Mouse (Mus musculus) midbrain, embryonic 12.5 days (tissue): Measurements from ENCODE around the gene Fcrl1. TPM values are rescaled to one million over a fixed set of nuclear protein-coding genes. Genes with fewer than 3 reads are reported as not detected.
A peak's percentile ranks its signal among the peaks of the same experiment; 100 is the strongest.

ENCODE experiments used
- ATAC-seq: fragments of 200-750 bp; cut with Nextera tagmentation; 2 replicates; pipeline ENCODE4 v1.8.0; 2017; ENCODE audit warnings: low read depth, moderate TSS enrichment, moderate library complexity; ENCODE audit not compliant: low FRiP score
- H3K27ac ChIP-seq: fragments of 300-500 bp; sonication (generic); replicated peaks from 2 replicates; pipeline ENCODE4 v1.5.1; 2016; ENCODE audit warnings: mild to moderate bottlenecking
- H3K27me3 ChIP-seq: fragments of 300-500 bp; sonication (generic); 2 replicates; pipeline ENCODE4 v1.6.1; 2016; ENCODE audit warnings: mild to moderate bottlenecking
- H3K36me3 ChIP-seq: fragments of 300-500 bp; sonication (generic); 2 replicates; pipeline ENCODE4 v1.6.1; 2016
- H3K4me1 ChIP-seq: fragments of 300-500 bp; sonication (generic); 2 replicates; pipeline ENCODE4 v1.6.1; 2016
- H3K4me2 ChIP-seq: fragments of 300-500 bp; sonication (generic); replicated peaks from 2 replicates; pipeline ENCODE4 v1.6.1; 2016; ENCODE audit warnings: mild to moderate bottlenecking, moderate library complexity
- H3K4me3 ChIP-seq: fragments of 300-500 bp; sonication (generic); 2 replicates; pipeline ENCODE4 v1.5.1; 2016; ENCODE audit warnings: mild to moderate bottlenecking
- H3K9ac ChIP-seq: fragments of 300-500 bp; sonication (generic); replicated peaks from 2 replicates; pipeline ENCODE4 v1.6.1; 2016; ENCODE audit warnings: mild to moderate bottlenecking, moderate library complexity
- H3K9me3 ChIP-seq: fragments of 300-500 bp; sonication (generic); 2 replicates; pipeline ENCODE4 v1.6.1; 2016; ENCODE audit warnings: mild to moderate bottlenecking
- WGBS: fragments of 180-500 bp; shearing (Covaris S2); methylation state at CpG from one replicate; pipeline ENCODE4 v1.1.7; 2016; 5-methylcytosine and 5-hydroxymethylcytosine counted together
- polyA plus RNA-seq: library from polyadenylated mRNA; unstranded; fragments of >200 nt; fragmentation: Nextera tagmentation; extraction: Ambion mirVana; gene quantifications from 2 replicates; pipeline ENCODE4 v1.2.1, GENCODE M21; 2016

The Fcrl1 gene
- polyA plus RNA-seq, 1 experiment from 2014 or later, result 0.14 TPM

DNA sequence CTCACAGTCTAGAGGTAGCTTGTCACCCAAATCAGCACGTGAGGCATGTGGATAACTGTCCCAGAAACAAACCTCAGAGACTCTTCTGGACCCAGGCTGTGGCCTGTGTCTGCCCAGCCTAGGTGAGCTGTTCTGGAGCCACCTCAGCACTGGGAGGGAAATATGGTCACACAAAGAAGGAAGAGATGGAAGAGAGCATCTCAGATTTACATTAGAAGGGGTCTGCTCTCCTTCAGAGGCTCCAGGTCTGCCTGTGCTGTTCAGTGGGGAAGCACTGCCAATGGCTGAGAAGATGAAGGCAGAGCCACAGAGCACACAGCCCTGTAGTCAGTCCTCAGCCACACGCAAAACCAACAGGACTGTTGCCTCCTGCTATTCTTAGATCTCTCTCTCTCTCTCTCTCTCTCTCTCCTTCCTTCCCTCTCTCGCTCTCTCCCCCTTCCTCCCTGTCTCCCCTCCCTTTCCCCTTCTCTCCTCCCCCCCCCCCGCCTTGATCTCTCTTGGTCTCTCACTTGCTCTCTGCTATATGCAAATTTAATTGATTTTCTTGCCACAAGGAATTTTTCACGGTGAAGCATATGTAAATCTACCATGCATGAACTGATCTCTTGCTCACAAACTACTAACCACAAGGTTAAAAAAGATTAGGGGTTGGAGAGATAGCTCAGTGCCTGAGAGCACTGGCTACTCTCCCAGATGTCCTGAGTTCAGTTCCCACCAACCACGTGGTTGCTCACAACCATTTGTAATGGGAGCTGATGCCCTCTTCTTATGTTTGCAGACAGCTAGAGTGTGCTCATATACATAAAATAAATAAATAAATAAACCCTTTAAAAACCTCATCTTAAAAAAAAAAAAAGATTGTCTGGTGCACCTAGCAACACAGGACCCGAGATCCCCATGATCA, 5.9 kb downstream of the Fcrl1 start:
- H3K4me2 ChIP-seq, result no peak overlapping the region
- WGBS, result 64% methylated on average over 7 of the region's 7 CpGs
- ATAC-seq, result no peak

DNA sequence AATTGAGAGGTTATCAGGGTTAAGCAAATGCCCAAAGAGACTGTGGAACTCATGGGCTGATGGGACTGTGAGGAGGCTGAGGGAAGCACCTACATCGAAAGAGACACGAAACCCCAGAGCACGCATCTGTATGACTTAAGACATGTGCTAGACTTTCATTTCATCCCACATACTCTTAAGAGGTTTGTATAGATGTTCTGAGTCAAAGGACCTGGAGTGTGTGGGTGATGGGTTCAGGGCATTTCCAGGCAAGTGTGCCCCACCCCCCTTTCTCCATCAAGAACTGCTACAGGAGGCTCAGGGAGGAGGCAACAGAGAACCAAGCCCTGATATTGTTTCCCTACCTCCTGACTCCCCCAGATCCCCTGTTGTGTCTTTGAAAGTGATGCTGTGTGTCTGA, 7.1 kb downstream of the Fcrl1 start:
- Histone ChIP-seq H3K4me3 (no peak overlapping the region), H3K9ac (no peak overlapping the region), H3K4me1 (no peaks in the 10 kb centered on the region), H3K27me3 (no peaks in the 10 kb centered on the region), H3K36me3 (no peaks in the 10 kb centered on the region), H3K4me2 (no peak overlapping the region), H3K9me3 (no peaks in the 10 kb centered on the region), H3K27ac (no peak overlapping the region)
- ATAC-seq, result no peak
- 96% methylated on average over 3 of the region's 3 CpGs for WGBS

More for the DNA sequence above, 5.9 kb downstream of the Fcrl1 start:
- Histone ChIP-seq H3K4me3 (no peak overlapping the region), H3K36me3 (no peaks in the 10 kb centered on the region), H3K4me1 (no peaks in the 10 kb centered on the region), H3K9me3 (no peaks in the 10 kb centered on the region), H3K9ac (no peak overlapping the region), H3K27ac (no peak overlapping the region), H3K27me3 (no peaks in the 10 kb centered on the region)

DNA sequence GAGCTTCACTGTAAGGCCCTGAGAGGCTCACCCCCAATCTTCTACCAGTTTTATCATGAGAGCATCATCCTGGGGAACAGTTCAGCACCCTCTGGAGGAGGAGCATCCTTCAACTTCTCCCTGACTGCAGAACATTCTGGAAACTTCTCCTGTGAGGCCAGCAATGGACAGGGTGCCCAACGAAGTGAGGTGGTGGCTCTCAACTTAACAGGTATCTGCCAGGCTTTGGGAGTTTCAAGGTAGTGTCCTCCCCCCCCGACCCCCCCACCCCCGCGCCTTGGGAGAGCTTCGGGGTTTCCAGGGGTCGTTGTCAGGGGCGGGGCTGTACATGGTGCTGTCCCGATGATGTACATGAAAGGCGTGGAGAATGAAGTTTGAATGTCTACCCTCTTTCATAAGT, 8.9 kb downstream of the Fcrl1 start:
- Histone ChIP-seq H3K4me2 (no peak overlapping the region), H3K36me3 (no peaks in the 10 kb centered on the region), H3K4me1 (no peaks in the 10 kb centered on the region), H3K9me3 (no peaks in the 10 kb centered on the region), H3K4me3 (no peak overlapping the region), H3K27ac (no peak overlapping the region), H3K9ac (no peak overlapping the region), H3K27me3 (no peaks in the 10 kb centered on the region)
- 85% methylated on average over 9 of the region's 9 CpGs for WGBS
- ATAC-seq, result no peak

DNA sequence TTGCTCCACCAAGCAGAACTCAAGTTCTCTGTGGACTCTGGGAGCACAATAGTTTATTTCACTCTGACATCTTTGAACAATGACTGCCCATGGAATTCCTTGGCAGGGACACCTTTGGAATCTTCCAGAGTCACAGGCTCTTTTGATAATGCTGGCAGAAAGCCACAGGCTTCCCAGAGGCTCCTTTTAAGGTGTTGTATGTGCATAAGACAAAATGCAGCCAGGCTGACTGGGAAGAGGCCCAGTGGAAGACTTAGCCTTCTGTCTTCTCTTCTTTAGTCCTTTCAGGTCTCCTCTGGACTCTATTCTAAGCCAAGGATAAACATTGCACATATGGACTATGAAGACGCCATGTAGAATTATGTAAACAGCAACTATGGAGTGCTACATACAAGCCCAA, 14.7 kb downstream of the Fcrl1 start:
- Histone ChIP-seq H3K27ac (no peak overlapping the region), H3K4me3 (no peak overlapping the region), H3K4me1 (no peaks in the 10 kb centered on the region), H3K9me3 (no peaks in the 10 kb centered on the region), H3K9ac (no peak overlapping the region), H3K36me3 (no peaks in the 10 kb centered on the region), H3K4me2 (no peak overlapping the region), H3K27me3 (no peaks in the 10 kb centered on the region)
- no peak for ATAC-seq
- 95% methylated on average over 1 of the region's 1 CpGs for WGBS

DNA sequence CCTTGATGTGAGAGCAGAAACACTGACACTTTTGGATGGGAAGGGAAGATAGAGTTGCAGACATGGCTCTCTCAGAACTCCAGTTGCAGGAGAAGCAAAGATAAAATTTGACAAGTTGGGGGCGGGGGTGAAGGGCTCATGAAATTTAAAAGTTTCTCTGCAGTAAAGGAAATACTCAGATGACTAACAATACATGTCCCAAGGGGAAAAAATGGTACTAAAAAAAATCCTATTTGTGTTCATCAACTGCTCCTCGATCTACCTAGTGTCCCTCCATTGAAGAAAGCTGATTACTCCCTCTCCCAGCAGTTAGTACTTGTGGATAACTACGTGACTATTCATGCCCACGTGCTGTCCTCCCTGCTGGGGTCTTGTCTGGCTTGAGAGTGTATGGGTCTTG, 22.6 kb downstream of the Fcrl1 start:
- H3K4me3 ChIP-seq, result no peak overlapping the region
- H3K4me1 ChIP-seq, result no peaks in the 10 kb centered on the region
- ATAC-seq, result no peak
- no peaks in the 10 kb centered on the region for H3K36me3 ChIP-seq
- no peak overlapping the region for H3K4me2 ChIP-seq
- 67% methylated on average over 4 of the region's 4 CpGs for WGBS
- H3K9me3 ChIP-seq, result no peaks in the 10 kb centered on the region
- no peaks in the 10 kb centered on the region for H3K27me3 ChIP-seq
- no peak overlapping the region for H3K27ac ChIP-seq
- no peak overlapping the region for H3K9ac ChIP-seq

DNA sequence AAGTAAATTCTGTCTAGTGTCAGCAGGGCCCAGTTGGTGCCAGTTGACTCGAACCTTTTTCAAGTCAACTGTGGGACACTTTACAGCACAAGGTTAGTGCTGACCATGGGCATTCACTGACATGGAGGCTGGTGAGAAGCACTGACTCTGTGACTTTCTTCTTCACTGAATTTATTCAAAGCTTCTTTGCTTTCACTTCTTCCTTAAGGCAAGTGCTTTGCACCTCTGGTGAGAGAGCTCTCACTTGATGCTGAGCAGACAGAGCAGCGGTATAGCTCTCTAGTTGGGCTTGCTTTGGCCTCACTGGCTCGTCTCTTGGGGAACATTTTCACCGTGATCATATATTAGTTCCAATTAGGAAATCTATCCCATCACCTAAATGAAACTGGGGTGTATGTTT, 23.7 kb downstream of the Fcrl1 start:
- ATAC-seq, result no peak
- H3K9me3 ChIP-seq, result no peaks in the 10 kb centered on the region
- H3K4me1 ChIP-seq, result no peaks in the 10 kb centered on the region
- no peak overlapping the region for H3K4me2 ChIP-seq
- WGBS, result 92% methylated on average over 4 of the region's 4 CpGs
- H3K9ac ChIP-seq, result no peak overlapping the region
- no peak overlapping the region for H3K4me3 ChIP-seq
- H3K27me3 ChIP-seq, result no peaks in the 10 kb centered on the region
- no peaks in the 10 kb centered on the region for H3K36me3 ChIP-seq
- H3K27ac ChIP-seq, result no peak overlapping the region

DNA sequence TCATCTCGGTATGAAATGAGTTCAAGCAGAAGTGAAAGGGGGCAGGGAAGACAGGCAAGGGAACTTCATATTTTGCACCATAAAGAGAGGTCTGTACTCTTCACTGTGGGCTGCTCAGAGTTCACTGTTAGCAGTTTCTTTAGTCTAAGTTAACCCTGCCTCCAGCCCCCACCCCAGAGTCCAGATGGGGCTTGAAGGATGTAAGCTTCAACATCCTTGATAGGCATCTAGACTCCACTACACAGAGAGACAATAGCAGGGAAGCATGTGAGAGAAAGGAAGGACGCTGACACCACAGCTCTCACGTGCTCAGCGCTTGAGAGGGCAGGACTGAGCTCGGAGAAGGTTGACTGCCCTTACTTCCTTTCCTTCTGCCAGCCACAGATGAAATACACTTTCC, 25.1 kb downstream of the Fcrl1 start:
- H3K27me3 ChIP-seq, result no peaks in the 10 kb centered on the region
- H3K9ac ChIP-seq, result no peak overlapping the region
- H3K4me2 ChIP-seq, result no peak overlapping the region
- no peaks in the 10 kb centered on the region for H3K9me3 ChIP-seq
- WGBS, result 75% methylated on average over 5 of the region's 5 CpGs
- no peak overlapping the region for H3K27ac ChIP-seq
- no peak overlapping the region for H3K4me3 ChIP-seq
- no peaks in the 10 kb centered on the region for H3K4me1 ChIP-seq
- no peak for ATAC-seq
- no peaks in the 10 kb centered on the region for H3K36me3 ChIP-seq

DNA sequence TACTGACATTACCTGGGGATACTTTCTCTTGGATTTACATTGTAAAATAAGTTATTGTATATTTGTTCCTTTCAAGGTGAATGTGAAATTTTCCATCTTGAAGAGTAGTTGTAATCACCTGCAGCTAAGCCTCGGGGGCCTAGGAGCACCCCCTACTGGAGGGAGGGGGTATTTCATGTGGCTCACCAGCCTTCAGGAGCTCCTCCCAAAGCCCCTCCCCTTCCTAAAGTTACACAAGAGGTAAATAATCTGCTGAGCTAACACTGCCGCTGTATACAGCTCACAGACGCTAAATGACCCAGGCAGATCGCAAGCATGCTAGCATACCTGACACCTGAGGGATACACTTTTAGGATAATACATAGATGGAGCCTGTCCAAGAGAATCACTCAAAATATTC, 32.0 kb downstream of the Fcrl1 start:
- Histone ChIP-seq H3K9me3 (no peaks in the 10 kb centered on the region), H3K27ac (no peak overlapping the region), H3K9ac (no peak overlapping the region), H3K4me3 (no peak overlapping the region), H3K36me3 (no peaks in the 10 kb centered on the region), H3K4me2 (no peak overlapping the region), H3K4me1 (0 out of 2 replicates have a peak, but pooled peaks cover 3% of the 10 kb centered on the region), H3K27me3 (no peaks in the 10 kb centered on the region)
- whole genome bisulfite sequencing, result 30% methylated on average over 4 of the region's 4 CpGs
- no peak for ATAC-seq

GRCm38 (mm10) chr3:87409196-87409935, 33.2 kb downstream of the Fcrl1 start:
- H3K36me3 ChIP-seq, result no peaks in the 10 kb centered on the region
- WGBS, result 91% methylated on average over 4 of the region's 4 CpGs
- H3K4me1 ChIP-seq, result 0 out of 2 replicates have a peak, but pooled peaks cover 3% of the 10 kb centered on the region
- no peak overlapping the region for H3K27ac ChIP-seq
- no peaks in the 10 kb centered on the region for H3K9me3 ChIP-seq
- H3K4me3 ChIP-seq, result no peak overlapping the region
- H3K9ac ChIP-seq, result no peak overlapping the region
- no peaks in the 10 kb centered on the region for H3K27me3 ChIP-seq
- H3K4me2 ChIP-seq, result no peak overlapping the region
- ATAC-seq, result no peak

DNA sequence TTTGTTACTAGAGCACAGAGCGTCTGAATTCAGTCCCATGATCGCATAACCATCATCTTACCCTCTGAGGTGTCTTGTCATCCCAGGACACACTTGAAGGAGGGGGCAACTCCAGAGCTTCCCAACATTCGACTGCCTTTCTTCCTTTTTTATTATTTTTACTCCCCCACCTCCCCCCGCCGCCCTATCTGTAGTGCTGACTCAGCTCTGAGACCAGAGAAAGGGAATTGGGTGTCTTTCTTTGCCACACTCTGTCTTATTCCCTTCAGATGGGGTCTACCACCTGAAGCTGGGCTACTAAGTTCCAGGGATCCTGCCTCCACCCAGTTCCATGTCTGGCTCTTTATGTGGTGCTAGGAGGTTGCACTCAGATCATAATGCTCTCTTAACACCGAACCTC, 34.4 kb downstream of the Fcrl1 start:
- no peak for ATAC-seq
- Histone ChIP-seq H3K36me3 (no peaks in the 10 kb centered on the region), H3K4me3 (no peak overlapping the region), H3K27me3 (no peaks in the 10 kb centered on the region), H3K4me2 (no peak overlapping the region), H3K9ac (no peak overlapping the region), H3K27ac (no peak overlapping the region), H3K4me1 (0 out of 2 replicates have a peak, but pooled peaks cover 3% of the 10 kb centered on the region), H3K9me3 (no peaks in the 10 kb centered on the region)
- 89% methylated on average over 6 of the region's 6 CpGs for WGBS

GRCm38 (mm10) chr3:87411150-87411549, 35.0 kb downstream of the Fcrl1 start:
- Histone ChIP-seq H3K4me1 (0 out of 2 replicates have a peak, but pooled peaks cover 3% of the 10 kb centered on the region), H3K9ac (no peak overlapping the region), H3K36me3 (no peaks in the 10 kb centered on the region), H3K4me2 (no peak overlapping the region), H3K4me3 (no peak overlapping the region), H3K27me3 (no peaks in the 10 kb centered on the region), H3K9me3 (no peaks in the 10 kb centered on the region), H3K27ac (no peak overlapping the region)
- ATAC-seq, result peak; percentile 68; the same call in 1 of the 2 replicates
- WGBS, result 11% methylated on average over 12 of the region's 12 CpGs

DNA sequence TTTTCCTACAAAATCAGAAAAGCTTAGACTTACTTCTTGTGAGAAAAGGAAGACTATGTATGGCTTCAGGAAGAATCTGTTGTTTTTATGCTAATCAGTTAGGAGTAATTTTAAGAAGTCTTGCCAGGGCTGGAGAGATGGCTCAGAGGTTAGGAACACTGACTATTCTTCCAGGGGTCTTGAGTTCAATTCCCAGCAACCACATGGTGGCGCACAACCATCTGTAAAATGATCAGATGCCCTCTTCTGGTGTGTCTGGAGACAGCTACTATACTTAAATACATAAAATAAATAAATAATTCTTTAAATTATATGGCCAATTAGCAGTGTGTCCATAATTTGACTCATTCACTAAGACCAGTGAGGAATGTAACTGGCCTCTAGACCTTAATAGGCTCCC, 44.5 kb downstream of the Fcrl1 start:
- H3K27me3 ChIP-seq, result no peaks in the 10 kb centered on the region

More for the DNA sequence above, 44.5 kb downstream of the Fcrl1 start:
- no peak for ATAC-seq
- H3K4me1 ChIP-seq, result no peaks in the 10 kb centered on the region
- no peak overlapping the region for H3K27ac ChIP-seq
- no peak overlapping the region for H3K4me3 ChIP-seq
- no peaks in the 10 kb centered on the region for H3K36me3 ChIP-seq
- H3K9me3 ChIP-seq, result no peaks in the 10 kb centered on the region
- 42% methylated on average over 1 of the region's 1 CpGs for WGBS
- H3K4me2 ChIP-seq, result no peak overlapping the region
- no peak overlapping the region for H3K9ac ChIP-seq
